Mouse (Mus musculus): Measurements from ENCODE around the gene B3galt6.

DNA sequence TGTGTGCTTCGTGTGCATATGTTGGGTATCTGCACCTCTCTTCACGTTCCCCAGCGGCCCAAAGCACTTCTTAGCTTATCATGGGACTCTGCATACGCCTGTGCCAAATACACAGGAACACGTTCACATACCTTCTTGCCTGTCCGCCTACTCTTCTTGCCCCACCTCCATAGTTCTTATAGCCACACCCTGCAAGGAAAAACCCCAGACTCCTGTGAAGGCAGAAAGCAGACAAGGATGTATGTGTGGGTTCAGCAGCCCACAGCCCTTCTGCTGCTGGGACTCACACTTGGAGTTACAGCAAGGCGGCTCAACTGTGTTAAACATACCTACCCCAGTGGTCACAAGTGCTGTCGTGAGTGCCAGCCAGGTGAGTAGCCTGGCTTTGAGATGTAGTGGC lies 21.2 kb upstream of the B3galt6 start, which contains the start of gene Tnfrsf4:
- TF ChIP-seq HCFC1 (IDR thresholded peaks at IDR 0.05; ENCODE audit: borderline replicate concordance, insufficient read depth, low read length): no peak
- TF ChIP-seq CHD2 (IDR thresholded peaks at IDR 0.05; ENCODE audit: low read depth, low read length): no peak
- TF ChIP-seq ZC3H11A (IDR thresholded peaks at IDR 0.05; ENCODE audit: borderline replicate concordance, low read depth, low read length): no peak

Measured in ES-E14 (cell line).